ENCODE assay signal across 41 mouse cellular contexts in the genomic region with DNA sequence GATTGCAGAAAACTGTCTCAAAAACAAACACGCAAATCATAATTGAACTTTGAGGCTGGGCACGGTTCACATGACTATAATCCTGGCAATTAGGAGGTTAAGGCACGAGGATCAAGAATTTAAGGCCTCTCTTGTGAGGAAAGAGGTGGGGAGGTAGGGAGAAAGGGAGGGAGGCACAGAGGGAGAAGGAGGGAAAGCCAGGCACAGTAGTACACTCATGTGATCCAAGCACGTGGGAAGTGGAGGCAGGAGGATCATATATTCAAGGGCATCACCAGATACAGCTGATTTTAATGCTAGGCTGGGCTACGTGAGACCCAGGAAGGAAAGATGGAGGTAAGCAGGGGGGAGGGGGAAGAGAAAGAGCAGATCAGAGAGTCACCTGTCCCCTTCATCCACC. TPM values are rescaled to one million over a fixed set of nuclear protein-coding genes. Genes with fewer than 3 reads are reported as not detected.
"Had no signal": no experiment of that assay in that cellular context is flagged by ENCODE, and none has a peak within 500 bp of the region (broad histone marks: within the 10 kb centered on the region; RNA-seq: fewer than 3 reads in every experiment).

No protein-coding gene starts in this region.

- ATAC-seq: hindbrain, embryonic 16.5 days; hindbrain, postnatal 0 days; inflammation-experienced regulatory T-cells, adult 6 months had no signal

- H3K27me3 ChIP-seq: heart, embryonic 12.5 days; heart, embryonic 13.5 days; heart, embryonic 15.5 days; hindbrain, embryonic 12.5 days; hindbrain, embryonic 13.5 days; hindbrain, embryonic 15.5 days; kidney, embryonic 15.5 days had no signal

- H3K4me1 ChIP-seq: heart, embryonic 12.5 days; heart, embryonic 13.5 days; heart, embryonic 15.5 days; hindbrain, embryonic 10.5 days; hindbrain, embryonic 12.5 days; hindbrain, embryonic 13.5 days; hindbrain, embryonic 15.5 days; kidney, embryonic 15.5 days had no signal

- H3K36me3 ChIP-seq: heart, embryonic 10.5 days; heart, embryonic 12.5 days; heart, embryonic 13.5 days; heart, embryonic 15.5 days; hindbrain, embryonic 10.5 days; hindbrain, embryonic 12.5 days; hindbrain, embryonic 13.5 days; hindbrain, embryonic 15.5 days; kidney, embryonic 15.5 days had no signal

- H3K27ac ChIP-seq: heart, embryonic 10.5 days; heart, embryonic 13.5 days; heart, embryonic 15.5 days; hindbrain, embryonic 10.5 days; hindbrain, embryonic 12.5 days; hindbrain, embryonic 13.5 days; hindbrain, embryonic 14.5 days; hindbrain, embryonic 15.5 days; hindbrain, postnatal 0 days; kidney, embryonic 15.5 days; kidney, postnatal 0 days; layer of hippocampus, adult 2 months; left cerebral cortex, adult 2 months had no signal

- H3K4me3 ChIP-seq: heart, embryonic 10.5 days; heart, embryonic 12.5 days; heart, embryonic 13.5 days; heart, embryonic 15.5 days; hindbrain, embryonic 10.5 days; hindbrain, embryonic 12.5 days; hindbrain, embryonic 13.5 days; hindbrain, embryonic 15.5 days; kidney, embryonic 15.5 days; layer of hippocampus, adult 2 months; left cerebral cortex, adult 2 months had no signal

- H3K9me3 ChIP-seq: heart, embryonic 10.5 days; heart, embryonic 12.5 days; heart, embryonic 13.5 days; heart, embryonic 15.5 days; hindbrain, embryonic 10.5 days; hindbrain, embryonic 12.5 days; hindbrain, embryonic 13.5 days; hindbrain, embryonic 15.5 days; kidney, embryonic 15.5 days had no signal

- DNase-seq: heart, postnatal 10 days; heart, postnatal 14 days; heart, postnatal 36 days; heart, postnatal 4 days; kidney, adult 11 months; kidney, adult 18-20 months; kidney, adult 2 months; kidney, adult 8-10 months; kidney, adult 9 months; kidney, postnatal 10 days; kidney, postnatal 14 days; kidney, postnatal 25 days; kidney, postnatal 36 days; kidney, postnatal 4 days; layer of hippocampus, adult 9-11 months; layer of hippocampus, postnatal 36 days had no signal

- H3K4me2 ChIP-seq: heart, embryonic 11.5 days; heart, embryonic 12.5 days; heart, embryonic 13.5 days; heart, embryonic 15.5 days; hindbrain, embryonic 12.5 days; hindbrain, embryonic 13.5 days; hindbrain, embryonic 14.5 days; hindbrain, embryonic 15.5 days; kidney, embryonic 15.5 days had no signal

- H3K9ac ChIP-seq: heart, embryonic 12.5 days; heart, embryonic 13.5 days; heart, embryonic 15.5 days; hindbrain, embryonic 12.5 days; hindbrain, embryonic 13.5 days; hindbrain, embryonic 14.5 days; hindbrain, embryonic 15.5 days; kidney, embryonic 15.5 days had no signal

RNA-seq across cellular contexts. Expression of gene Klk4, which starts 10.4 kb away (rescaled TPM):
- polyA plus RNA-seq: heart, embryonic 11.5 days; heart, embryonic 13.5 days; heart, embryonic 14.5 days; heart, embryonic 15.5 days; heart, postnatal 0 days; hindbrain, embryonic 11.5 days; inflammation-experienced regulatory T-cells, adult 6 months; intestine, embryonic 14.5 days; kidney, adult 2 months; kidney, embryonic 16.5 days; kidney, postnatal 0 days; large intestine, adult 2 months had no signal

RNA-seq across cellular contexts. Expression of gene Klk15, which starts 42.2 kb away (rescaled TPM):
- polyA plus RNA-seq: heart, embryonic 10.5 days; heart, embryonic 11.5 days; heart, embryonic 12.5 days; heart, embryonic 13.5 days; heart, embryonic 14.5 days; heart, embryonic 15.5 days; heart, embryonic 16.5 days; heart, postnatal 0 days; hindbrain, embryonic 10.5 days; hindbrain, embryonic 11.5 days; hindbrain, embryonic 12.5 days; hindbrain, embryonic 13.5 days; hindbrain, embryonic 14.5 days; hindbrain, embryonic 15.5 days; hindbrain, embryonic 16.5 days; hindbrain, postnatal 0 days; inflammation-experienced regulatory T-cells, adult 6 months; intestine, embryonic 14.5 days; kidney, embryonic 14.5 days; kidney, embryonic 15.5 days; kidney, embryonic 16.5 days; kidney, postnatal 0 days; large intestine, adult 2 months had no signal

RNA-seq across cellular contexts. Expression of gene Klk5, which starts 49.6 kb away (rescaled TPM):
- polyA plus RNA-seq: heart, embryonic 11.5 days; heart, embryonic 12.5 days; heart, embryonic 13.5 days; heart, embryonic 14.5 days; heart, embryonic 15.5 days; heart, embryonic 16.5 days; heart, postnatal 0 days; hindbrain, embryonic 13.5 days; hindbrain, embryonic 14.5 days; hindbrain, embryonic 15.5 days; hindbrain, embryonic 16.5 days; hindbrain, postnatal 0 days; inflammation-experienced regulatory T-cells, adult 6 months; intestine, embryonic 14.5 days; kidney, adult 2 months; kidney, embryonic 14.5 days; kidney, embryonic 15.5 days; kidney, embryonic 16.5 days; kidney, postnatal 0 days; large intestine, adult 2 months had no signal

RNA-seq across cellular contexts. Expression of gene Klk1b8, which starts 59.1 kb away (rescaled TPM):
- polyA plus RNA-seq: heart, embryonic 10.5 days; heart, embryonic 11.5 days; heart, embryonic 12.5 days; heart, embryonic 13.5 days; heart, embryonic 14.5 days; heart, embryonic 15.5 days; heart, embryonic 16.5 days; heart, postnatal 0 days; hindbrain, embryonic 10.5 days; hindbrain, embryonic 11.5 days; hindbrain, embryonic 12.5 days; hindbrain, embryonic 13.5 days; hindbrain, embryonic 14.5 days; hindbrain, embryonic 15.5 days; hindbrain, embryonic 16.5 days; inflammation-experienced regulatory T-cells, adult 6 months; intestine, embryonic 14.5 days; kidney, embryonic 14.5 days; kidney, embryonic 15.5 days; kidney, embryonic 16.5 days; large intestine, adult 2 months had no signal
